Mouse (Mus musculus): ENCODE data around the gene Alg13. TPM values are rescaled to one million over a fixed set of nuclear protein-coding genes. Genes with fewer than 3 reads are reported as not detected.

Gene Alg13
- total RNA-seq, 2 experiments from 2014 or later = 10.9 to 13.6 TPM

Small RNAs within 50 kb of the gene (microRNA-seq; reads per million reads assigned to microRNA genes)
- not detected for gene Mir680-2

Other genes with a start within 250 kb of the Alg13 start
- 1 to 10 TPM; 3.2 to 3.5 TPM for gene A730046J19Rik, start 164.1 kb upstream of the Alg13 start, total RNA-seq (2021)
- gene Trpc5os, start 138.8 kb downstream of the Alg13 start, total RNA-seq (2021) = not detected